Mouse (Mus musculus) duodenum, adult 2 months (tissue): ENCODE data around the gene Neu4. TPM values are rescaled to one million over a fixed set of nuclear protein-coding genes. Genes with fewer than 3 reads are reported as not detected.

ENCODE experiments used
- polyA plus RNA-seq: library from polyadenylated mRNA; depleted of rRNA; stranded (reverse); fragments of >200 nt; gene quantifications from 2 replicates; pipeline ENCODE4 v1.2.3, GENCODE M21; 2012; ENCODE audit warnings: low replicate concordance; rRNA removed

The Neu4 gene
- polyA plus RNA-seq: not detected in 2 replicates

GRCm38 (mm10) chr1:94020151-94020550 lies at the start of gene Neu4:
TSS of gene Neu4 (plus strand) at chr1:94020451.

GRCm38 (mm10) chr1:93990209-93990608 lies 30.0 kb upstream of the Neu4 start, which contains the start of gene Gal3st2c:
TSS of gene Gal3st2c (plus strand) at chr1:93990509.

GRCm38 (mm10) chr1:94052373-94052772 lies 32.1 kb downstream of the Neu4 start, which contains the start of gene Pdcd1:
TSS of gene Pdcd1 (minus strand) at chr1:94052553.

Other genes starting within 250 kb of the Neu4 start
- gene Dtymk, start 218.5 kb upstream of the Neu4 start, polyA plus RNA-seq: 8.9 and 17.8 TPM in 2 replicates
- gene Ing5, start 216.5 kb upstream of the Neu4 start, polyA plus RNA-seq: 2.2 and 3.6 TPM in 2 replicates
- 9.4 and 11.7 TPM in 2 replicates for gene D2hgdh, start 195.5 kb upstream of the Neu4 start, polyA plus RNA-seq
- gene Gal3st2, start 159.1 kb upstream of the Neu4 start, polyA plus RNA-seq: 61.7 and 145 TPM in 2 replicates
- 17.0 and 96.0 TPM in 2 replicates for gene Gal3st2b, start 102.1 kb upstream of the Neu4 start, polyA plus RNA-seq
- 0.04 TPM in 1 of 2 replicates, not detected in the other for gene Gal3st2c, start 29.9 kb upstream of the Neu4 start, polyA plus RNA-seq
- 0.08 and 0.44 TPM in 2 replicates for gene Pdcd1, start 32.1 kb downstream of the Neu4 start, polyA plus RNA-seq